Mouse (Mus musculus) frontal cortex, postnatal 10 days (tissue): ENCODE measurements around the gene Cep19.
A peak's percentile ranks its signal among the peaks of the same experiment; 100 is the strongest.

Experiments
- DNase-seq, 2 experiments: peaks; one replicate each; pipeline ENCODE4 v3.0.0; 2022; ENCODE audit warnings: low spot score in 2 of 2, mixed read lengths in 1 of 2

Cep19 gene

GRCm38 (mm10) chr16:32143766-32144165 is 44.2 kb downstream of the Cep19 start:
- DNase-seq = no peak

GRCm38 (mm10) chr16:32144592-32144991 is 45.0 kb downstream of the Cep19 start:
- no peak for DNase-seq

GRCm38 (mm10) chr16:32147589-32148207 is 48.1 kb downstream of the Cep19 start:
- DNase-seq = no peak

GRCm38 (mm10) chr16:32153976-32154375 is 54.4 kb downstream of the Cep19 start:
- no peak for DNase-seq

GRCm38 (mm10) chr16:32154437-32154836 is 54.8 kb downstream of the Cep19 start:
- DNase-seq = peak; percentile 61 to 76

- no peak for DNase-seq
These were observed 57.1 kb downstream of the Cep19 start for GRCm38 (mm10) chr16:32156719-32157118.

GRCm38 (mm10) chr16:32157369-32157768 is 57.8 kb downstream of the Cep19 start:
- no peak for DNase-seq
